Mouse (Mus musculus) forebrain, embryonic 12.5 days (tissue): ENCODE results near the gene Hectd2. TPM values are rescaled to one million over a fixed set of nuclear protein-coding genes. Genes with fewer than 3 reads are reported as not detected.

Experiments used
- ATAC-seq: fragments of 200-750 bp; cut with Nextera tagmentation; 2 replicates; pipeline ENCODE4 v1.8.0; 2017; ENCODE audit warnings: moderate TSS enrichment; ENCODE audit not compliant: low FRiP score
- H3K27ac ChIP-seq: fragments of 300-500 bp; sonication (generic); 2 replicates; pipeline ENCODE4 v1.5.1; 2016; ENCODE audit warnings: mild to moderate bottlenecking
- H3K27me3 ChIP-seq: fragments of 300-500 bp; sonication (generic); 2 replicates; pipeline ENCODE4 v1.6.1; 2016; ENCODE audit warnings: mild to moderate bottlenecking
- H3K36me3 ChIP-seq: fragments of 300-500 bp; sonication (generic); replicated peaks from 2 replicates; pipeline ENCODE4 v1.6.1; 2016; ENCODE audit warnings: mild to moderate bottlenecking
- H3K4me1 ChIP-seq: fragments of 300-500 bp; sonication (generic); 2 replicates; pipeline ENCODE4 v1.6.1; 2016
- H3K4me2 ChIP-seq: fragments of 300-500 bp; sonication (generic); 2 replicates; pipeline ENCODE4 v1.6.1; 2016; ENCODE audit warnings: mild to moderate bottlenecking, moderate library complexity
- H3K4me3 ChIP-seq: fragments of 300-500 bp; sonication (generic); replicated peaks from 2 replicates; pipeline ENCODE4 v1.5.1; 2016; ENCODE audit warnings: mild to moderate bottlenecking
- H3K9ac ChIP-seq: fragments of 300-500 bp; sonication (generic); 2 replicates; pipeline ENCODE4 v1.6.1; 2016; ENCODE audit warnings: mild to moderate bottlenecking
- H3K9me3 ChIP-seq: fragments of 300-500 bp; sonication (generic); 2 replicates; pipeline ENCODE4 v1.6.1; 2016
- WGBS: fragments of 180-500 bp; shearing (Covaris S2); methylation state at CpG from one replicate; pipeline ENCODE4 v1.1.7; 2016; 5-methylcytosine and 5-hydroxymethylcytosine counted together
- polyA plus RNA-seq: library from polyadenylated mRNA; unstranded; fragments of >200 nt; fragmentation: Nextera tagmentation; extraction: Ambion mirVana; gene quantifications from 2 replicates; pipeline ENCODE4 v1.2.1, GENCODE M21; 2016

The Hectd2 gene
- polyA plus RNA-seq, 1 experiment from 2014 or later: 11.5 TPM

DNA sequence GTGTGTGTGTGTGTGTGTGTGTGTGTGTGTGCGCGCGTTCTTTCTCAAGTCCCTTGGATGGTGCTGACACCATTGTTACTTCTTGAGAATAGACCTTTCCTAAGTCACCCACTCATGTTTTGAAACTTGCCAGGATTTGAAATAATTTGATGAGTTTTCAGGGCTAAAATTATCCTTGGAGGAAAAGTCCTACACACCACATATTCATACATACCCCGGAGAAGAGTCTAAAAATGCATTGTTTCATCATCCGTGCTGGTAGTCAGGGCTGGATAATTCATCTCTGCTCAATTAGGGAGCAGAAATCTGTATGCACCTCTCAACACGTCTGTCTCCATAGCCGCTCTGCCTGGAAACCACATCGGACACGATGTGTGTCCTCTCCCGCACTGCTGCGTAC is 17.5 kb upstream of the Hectd2 start:
- no peak for ATAC-seq
- Histone ChIP-seq H3K4me3 (no peak overlapping the region), H3K9me3 (no peaks in the 10 kb centered on the region), H3K27me3 (peaks cover 19% of the 10 kb centered on the region), H3K27ac (0 out of 2 replicates have a peak overlapping the region, but pooled peaks have one; percentile 26), H3K4me1 (peaks cover 29% of the 10 kb centered on the region), H3K9ac (no peak overlapping the region), H3K4me2 (no peak overlapping the region), H3K36me3 (no peaks in the 10 kb centered on the region)
- WGBS: 79% methylated on average over 11 of the region's 11 CpGs

DNA sequence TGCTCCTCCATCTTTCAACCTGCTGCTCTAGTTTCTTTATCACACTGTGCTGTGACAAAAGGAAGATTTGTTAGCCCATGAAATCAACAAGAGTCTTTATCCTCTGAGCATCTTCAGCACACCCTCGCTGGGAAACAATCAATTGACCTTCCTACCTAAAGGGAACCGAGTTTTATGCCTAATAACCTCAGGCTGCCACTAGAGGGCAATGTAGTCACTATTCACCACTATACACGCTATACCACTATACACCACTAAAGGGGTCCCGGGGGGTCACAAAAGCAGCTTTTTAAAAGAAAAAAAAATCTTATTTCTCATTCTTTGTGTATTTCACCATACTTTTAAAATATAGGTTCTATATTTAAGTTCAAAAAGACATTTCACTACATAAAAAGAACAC is 15.9 kb upstream of the Hectd2 start:
- Histone ChIP-seq H3K4me3 (no peak overlapping the region), H3K9me3 (no peaks in the 10 kb centered on the region), H3K27me3 (peaks cover 16% of the 10 kb centered on the region), H3K4me1 (peaks cover 29% of the 10 kb centered on the region), H3K36me3 (no peaks in the 10 kb centered on the region), H3K4me2 (no peak overlapping the region), H3K27ac (no peak overlapping the region), H3K9ac (no peak overlapping the region)
- 7% methylated on average over 4 of the region's 4 CpGs for WGBS
- ATAC-seq: no peak

DNA sequence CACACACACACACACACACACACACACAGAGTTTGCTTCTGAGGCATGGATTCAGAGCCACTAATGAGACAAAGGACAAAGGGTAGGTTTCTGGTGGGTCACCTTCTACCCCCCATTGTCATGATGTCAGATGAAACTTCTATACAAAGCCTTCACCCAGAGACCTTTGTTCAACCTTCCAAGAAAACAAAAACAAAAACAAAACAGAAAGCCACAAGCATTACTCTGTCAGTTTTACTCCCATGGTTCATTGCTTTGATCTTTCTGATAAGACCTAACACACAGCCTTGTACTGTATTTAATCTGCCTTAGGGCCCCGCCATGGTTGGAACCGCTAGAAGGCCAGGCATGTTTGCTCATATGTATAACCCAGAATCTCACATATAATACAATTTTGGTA is 15.1 kb upstream of the Hectd2 start:
- H3K9me3 ChIP-seq: no peaks in the 10 kb centered on the region
- 85% methylated on average over 2 of the region's 2 CpGs for WGBS
- no peak overlapping the region for H3K27ac ChIP-seq
- peaks cover 16% of the 10 kb centered on the region for H3K27me3 ChIP-seq
- no peak overlapping the region for H3K9ac ChIP-seq
- ATAC-seq: no peak
- H3K36me3 ChIP-seq: no peaks in the 10 kb centered on the region
- H3K4me2 ChIP-seq: no peak overlapping the region
- H3K4me3 ChIP-seq: no peak overlapping the region
- H3K4me1 ChIP-seq: peaks cover 21% of the 10 kb centered on the region

DNA sequence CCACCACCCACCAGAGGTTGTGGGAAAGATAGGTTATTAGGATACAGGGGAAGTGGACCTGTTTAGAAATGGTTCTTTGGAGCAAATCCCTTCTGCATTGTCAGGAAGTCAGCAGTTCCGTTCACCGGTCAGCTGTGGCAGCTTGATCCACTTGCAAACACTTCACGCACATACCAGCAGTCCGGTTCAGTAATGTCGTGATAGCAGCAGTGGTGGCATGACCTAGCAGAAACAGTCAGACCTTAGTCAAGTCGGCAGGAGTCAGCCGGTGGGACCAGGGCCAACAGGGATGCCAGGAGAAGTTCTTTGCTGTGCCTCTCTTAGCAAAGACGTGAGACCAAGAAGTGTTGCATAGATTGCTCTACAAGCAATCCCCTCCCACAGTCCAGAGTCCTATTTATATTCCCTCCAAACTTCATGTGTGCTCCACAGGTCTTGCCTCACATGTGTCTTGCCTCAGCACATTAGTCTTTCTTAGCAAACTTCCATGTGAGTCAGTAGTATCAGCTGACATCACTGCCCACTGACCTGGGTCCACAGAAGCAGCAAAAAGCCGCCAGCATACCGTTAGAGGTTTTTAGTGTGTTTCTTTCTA is 14.3 kb upstream of the Hectd2 start:
- no peaks in the 10 kb centered on the region for H3K9me3 ChIP-seq
- no peak overlapping the region for H3K27ac ChIP-seq
- H3K36me3 ChIP-seq: no peaks in the 10 kb centered on the region
- no peak overlapping the region for H3K4me3 ChIP-seq
- 86% methylated on average over 10 of the region's 10 CpGs for WGBS
- H3K4me2 ChIP-seq: no peak overlapping the region
- no peak overlapping the region for H3K9ac ChIP-seq
- peaks cover 14% of the 10 kb centered on the region for H3K4me1 ChIP-seq
- ATAC-seq: no peak
- peaks cover 16% of the 10 kb centered on the region for H3K27me3 ChIP-seq

DNA sequence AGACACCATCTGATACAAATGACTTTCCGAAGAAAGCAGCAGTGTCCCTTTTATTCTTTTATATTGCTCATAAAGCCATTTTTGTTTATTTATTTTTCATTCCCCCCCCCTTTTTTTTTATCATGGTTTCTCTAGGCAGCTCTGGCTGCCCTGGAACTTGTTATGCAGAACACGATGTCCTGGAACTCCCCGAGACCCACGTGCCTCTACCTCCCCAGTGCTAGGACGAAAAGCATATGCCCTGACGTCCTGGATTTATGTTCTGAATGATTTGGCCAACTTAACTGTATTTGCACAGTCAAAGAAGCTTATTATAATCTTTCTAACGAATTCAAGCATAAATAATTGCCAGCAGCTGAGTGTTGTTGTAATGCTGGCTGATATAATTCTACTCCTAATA is 13.7 kb upstream of the Hectd2 start:
- Histone ChIP-seq H3K4me3 (no peak overlapping the region), H3K9me3 (no peaks in the 10 kb centered on the region), H3K4me1 (peaks cover 7% of the 10 kb centered on the region), H3K27ac (no peak overlapping the region), H3K36me3 (no peaks in the 10 kb centered on the region), H3K4me2 (no peak overlapping the region), H3K9ac (no peak overlapping the region), H3K27me3 (peaks cover 16% of the 10 kb centered on the region)
- 76% methylated on average over 7 of the region's 7 CpGs for WGBS
- no peak for ATAC-seq

DNA sequence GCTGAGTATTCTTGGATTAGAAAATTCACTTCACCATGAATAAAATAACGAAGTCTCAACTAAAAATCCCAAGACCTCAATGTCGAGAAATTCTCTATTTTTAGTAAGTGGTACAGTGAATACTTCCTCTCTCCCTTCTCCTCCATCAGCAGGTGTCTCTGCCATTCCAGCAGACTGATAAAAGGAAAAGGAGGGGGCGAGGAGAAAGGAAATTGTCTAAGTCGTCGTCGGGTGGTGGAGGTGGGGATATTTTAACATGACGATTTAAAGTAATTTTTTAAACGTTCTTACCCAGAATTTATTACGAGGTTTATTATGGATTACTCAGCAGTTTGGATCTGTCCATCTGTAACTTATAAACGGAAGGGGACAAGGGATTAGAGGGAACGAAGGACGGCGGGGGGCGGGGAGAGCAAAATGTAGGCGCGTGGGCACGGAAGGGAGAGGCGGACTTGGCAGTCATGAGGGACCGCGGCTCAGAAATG is 836 bp upstream of the Hectd2 start:
- no peaks in the 10 kb centered on the region for H3K36me3 ChIP-seq
- H3K4me3 ChIP-seq: peak overlapping the region; percentile 68
- no peaks in the 10 kb centered on the region for H3K9me3 ChIP-seq
- peaks cover 14% of the 10 kb centered on the region for H3K27me3 ChIP-seq
- H3K27ac ChIP-seq: no peak overlapping the region
- ATAC-seq: no peak
- peak overlapping the region; percentile 70 for H3K9ac ChIP-seq
- peaks cover 3% of the 10 kb centered on the region; the same call in 1 of the 2 replicates for H3K4me1 ChIP-seq
- WGBS: 5% methylated on average over 20 of the region's 20 CpGs
- H3K4me2 ChIP-seq: peak overlapping the region; percentile 96

DNA sequence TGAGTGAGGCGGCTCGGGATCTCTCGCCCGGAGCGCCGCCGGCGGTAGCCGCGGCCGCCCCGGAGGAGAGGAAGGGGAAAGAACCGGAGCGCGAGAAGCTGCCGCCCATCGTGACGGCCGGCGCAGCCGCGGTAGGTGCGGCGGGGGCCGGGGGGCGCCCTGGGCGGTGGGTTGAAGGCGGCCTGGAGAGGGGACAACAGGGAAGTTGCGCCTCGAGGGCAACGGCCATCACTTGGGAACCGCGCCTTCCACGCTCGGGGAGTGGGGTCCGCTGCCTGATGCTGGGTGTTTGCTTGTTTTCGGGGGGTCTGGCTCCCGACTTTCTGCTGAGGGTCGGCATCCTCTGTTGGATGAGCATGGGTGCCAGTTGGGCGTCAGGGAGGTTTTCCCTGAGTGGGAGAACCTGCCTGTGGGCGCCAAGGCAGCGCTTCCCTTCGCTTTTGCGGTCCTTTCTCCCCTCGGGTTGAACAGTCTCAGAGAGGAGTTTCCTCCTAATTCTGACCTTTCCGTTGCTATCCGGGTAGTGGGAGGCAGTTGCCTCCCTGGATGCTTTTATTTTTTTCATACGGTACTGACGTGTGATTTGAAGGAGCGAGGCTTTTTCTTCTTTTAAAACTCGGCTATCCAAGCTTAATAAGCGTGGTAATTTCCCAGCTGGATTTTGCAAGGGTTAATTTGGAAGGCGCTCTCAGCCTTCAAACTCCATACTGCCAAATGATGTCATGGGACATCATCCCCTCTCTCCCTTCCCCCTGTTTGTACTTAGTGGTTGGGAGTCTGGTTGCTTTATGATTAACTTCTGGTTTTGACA is 551 bp downstream of the Hectd2 start:
- WGBS: under 1% methylated on average over 52 of the region's 53 CpGs
- Histone ChIP-seq H3K4me2 (peak overlapping the region; percentile 75), H3K4me1 (peaks cover 3% of the 10 kb centered on the region; the same call in 1 of the 2 replicates), H3K9ac (peak overlapping the region; percentile 80), H3K36me3 (no peaks in the 10 kb centered on the region), H3K27ac (peak overlapping the region; percentile 88), H3K9me3 (no peaks in the 10 kb centered on the region), H3K27me3 (peaks cover 11% of the 10 kb centered on the region), H3K4me3 (peak overlapping the region; percentile 68)
- peak; percentile 76 for ATAC-seq

DNA sequence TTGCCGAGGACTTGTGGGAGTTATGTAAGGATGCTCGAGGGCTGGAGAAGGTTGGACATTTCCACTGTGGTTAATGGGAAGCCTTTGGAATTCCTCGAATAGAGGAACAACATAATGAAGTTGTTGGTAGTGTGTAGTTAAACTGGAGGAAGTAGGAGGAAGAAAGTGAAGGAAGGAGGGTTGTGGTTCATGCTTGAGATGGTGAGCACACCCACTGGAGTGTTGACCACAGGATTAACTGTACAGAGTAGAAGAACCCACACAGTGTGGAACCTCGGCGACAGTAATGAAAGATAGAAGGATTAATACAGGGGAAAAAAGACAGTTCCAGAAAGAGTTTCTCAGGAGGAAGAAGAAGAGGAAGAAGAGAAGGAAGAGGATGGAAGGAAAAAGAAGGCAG is 4.9 kb downstream of the Hectd2 start:
- no peak for ATAC-seq
- no peak overlapping the region for H3K27ac ChIP-seq
- H3K4me3 ChIP-seq: no peak overlapping the region
- H3K27me3 ChIP-seq: no peaks in the 10 kb centered on the region
- no peaks in the 10 kb centered on the region for H3K9me3 ChIP-seq
- 80% methylated on average over 5 of the region's 5 CpGs for WGBS
- H3K9ac ChIP-seq: no peak overlapping the region
- H3K4me2 ChIP-seq: no peak overlapping the region
- peaks cover 5% of the 10 kb centered on the region for H3K4me1 ChIP-seq
- H3K36me3 ChIP-seq: no peaks in the 10 kb centered on the region

DNA sequence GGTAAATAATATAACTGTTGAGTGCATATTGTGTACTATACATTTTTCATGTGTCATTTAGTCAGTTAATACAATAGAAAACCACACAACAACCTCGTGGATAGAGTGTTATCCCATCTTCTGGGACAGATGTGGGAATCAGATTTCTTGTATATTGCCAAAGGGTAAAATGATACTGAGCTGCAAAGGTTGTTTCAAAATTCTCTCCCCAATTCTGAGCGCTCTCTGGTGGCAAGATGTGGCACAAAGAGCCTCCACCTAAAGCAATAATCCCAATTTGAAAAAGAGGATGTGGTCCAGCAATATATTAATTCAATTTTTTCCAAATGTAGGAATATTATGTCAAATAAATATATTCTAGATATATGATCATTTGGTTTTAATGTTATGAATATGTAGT is 5.7 kb downstream of the Hectd2 start:
- no peaks in the 10 kb centered on the region for H3K36me3 ChIP-seq
- no peak overlapping the region for H3K4me3 ChIP-seq
- no peak for ATAC-seq
- no peak overlapping the region for H3K9ac ChIP-seq
- WGBS: 27% methylated on average over 2 of the region's 2 CpGs
- H3K27me3 ChIP-seq: no peaks in the 10 kb centered on the region
- no peaks in the 10 kb centered on the region for H3K9me3 ChIP-seq
- no peak overlapping the region for H3K27ac ChIP-seq
- H3K4me2 ChIP-seq: no peak overlapping the region
- H3K4me1 ChIP-seq: peaks cover 8% of the 10 kb centered on the region

DNA sequence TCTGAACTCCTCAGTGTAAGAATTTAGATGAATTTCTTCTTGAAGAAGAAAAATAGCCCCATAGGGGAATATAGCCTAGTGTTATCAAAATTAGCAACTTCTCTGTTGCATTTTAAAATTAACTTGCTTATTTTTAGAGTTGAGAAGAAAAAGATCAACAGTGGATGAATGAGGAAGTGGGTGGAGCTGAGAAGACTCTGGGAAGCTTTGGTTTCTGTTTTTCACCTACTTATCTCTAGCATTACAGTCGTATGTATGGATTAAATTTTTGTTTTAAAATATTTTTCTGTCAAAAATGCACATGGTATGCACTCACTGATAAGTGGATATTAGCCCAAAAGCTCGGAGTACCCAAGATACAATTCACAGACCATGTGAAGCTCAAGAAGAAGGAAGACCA is 6.7 kb downstream of the Hectd2 start:
- no peak for ATAC-seq
- H3K27ac ChIP-seq: no peak overlapping the region
- WGBS: 72% methylated on average over 2 of the region's 2 CpGs

DNA sequence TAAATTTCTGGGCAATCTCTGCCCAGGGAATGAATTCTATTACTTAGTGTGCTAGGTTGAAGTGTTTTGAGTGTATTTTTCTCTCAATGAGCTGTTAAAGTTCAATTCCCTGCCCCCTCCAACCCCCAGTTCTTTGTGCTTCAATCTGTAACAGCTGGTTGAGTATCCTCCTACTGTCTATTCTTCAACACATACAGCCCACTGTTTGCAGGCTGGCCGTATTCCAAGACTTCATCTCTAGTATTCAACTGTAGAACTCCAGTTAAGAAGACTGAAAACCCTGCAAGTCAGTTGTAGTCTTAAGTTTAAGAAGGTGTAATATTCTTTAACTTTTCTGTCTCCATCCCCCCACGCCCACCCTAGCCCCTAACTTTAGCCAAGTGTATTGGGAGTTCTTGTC is 10.0 kb downstream of the Hectd2 start:
- no peaks in the 10 kb centered on the region for H3K27me3 ChIP-seq
- WGBS: 66% methylated on average over 2 of the region's 2 CpGs
- no peaks in the 10 kb centered on the region for H3K9me3 ChIP-seq
- H3K4me3 ChIP-seq: no peak overlapping the region
- H3K4me2 ChIP-seq: no peak overlapping the region
- H3K36me3 ChIP-seq: no peaks in the 10 kb centered on the region
- peaks cover 4% of the 10 kb centered on the region for H3K4me1 ChIP-seq
- ATAC-seq: no peak
- H3K9ac ChIP-seq: no peak overlapping the region
- no peak overlapping the region for H3K27ac ChIP-seq

More for the DNA sequence above, 6.7 kb downstream of the Hectd2 start:
- H3K9ac ChIP-seq: no peak overlapping the region
- no peaks in the 10 kb centered on the region for H3K9me3 ChIP-seq
- no peaks in the 10 kb centered on the region for H3K36me3 ChIP-seq
- no peak overlapping the region for H3K4me3 ChIP-seq
- H3K27me3 ChIP-seq: no peaks in the 10 kb centered on the region
- no peak overlapping the region for H3K4me2 ChIP-seq
- H3K4me1 ChIP-seq: peaks cover 4% of the 10 kb centered on the region

DNA sequence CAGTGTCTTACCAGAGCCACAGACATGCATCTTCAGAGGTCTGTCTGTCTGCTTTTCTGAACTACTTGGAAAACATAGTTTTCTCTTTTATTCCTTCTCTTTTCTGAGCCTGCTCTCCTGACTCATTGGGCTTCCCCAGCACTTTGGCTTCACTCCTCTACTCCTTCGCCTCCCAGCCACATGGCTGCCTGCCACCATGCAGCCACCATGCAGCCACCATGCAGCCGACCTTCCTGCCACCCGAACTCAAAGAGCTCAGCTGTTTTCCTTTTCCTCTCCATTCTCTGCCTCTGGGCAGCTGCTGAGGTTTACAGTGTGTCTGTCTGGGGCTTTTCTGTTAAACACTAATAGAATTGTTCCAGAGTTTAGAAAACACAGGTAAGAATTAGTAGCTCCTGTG is 19.5 kb downstream of the Hectd2 start:
- Histone ChIP-seq H3K9me3 (no peaks in the 10 kb centered on the region), H3K9ac (no peak overlapping the region), H3K4me3 (no peak overlapping the region), H3K4me2 (no peak overlapping the region), H3K27me3 (no peaks in the 10 kb centered on the region), H3K36me3 (peaks cover 5% of the 10 kb centered on the region; the same call in 1 of the 2 replicates), H3K4me1 (no peaks in the 10 kb centered on the region), H3K27ac (no peak overlapping the region)
- no peak for ATAC-seq
- WGBS: 64% methylated on average over 3 of the region's 3 CpGs

DNA sequence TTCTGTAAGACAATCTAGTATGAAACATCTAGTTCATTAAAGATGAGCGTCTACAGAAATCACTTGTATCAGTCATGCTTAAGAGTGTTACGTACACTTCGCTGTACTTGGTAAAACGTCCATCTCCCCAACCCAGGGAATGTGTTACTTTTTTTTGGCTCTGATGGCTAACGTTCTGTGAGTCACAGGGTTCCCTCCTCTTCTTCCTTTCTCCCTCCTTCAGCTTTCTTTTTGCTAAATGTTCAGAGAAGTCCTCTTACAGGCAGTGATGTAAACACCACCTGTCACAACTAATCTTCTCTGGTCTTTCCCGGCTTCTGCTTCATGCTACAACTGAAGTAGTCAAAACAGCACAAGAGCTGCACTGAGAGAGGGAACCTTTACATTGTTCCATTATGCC is 20.7 kb downstream of the Hectd2 start:
- ATAC-seq: no peak
- no peaks in the 10 kb centered on the region for H3K9me3 ChIP-seq

More for the DNA sequence above, 20.7 kb downstream of the Hectd2 start:
- Histone ChIP-seq H3K4me1 (no peaks in the 10 kb centered on the region), H3K36me3 (peaks cover 5% of the 10 kb centered on the region; the same call in 1 of the 2 replicates), H3K9ac (no peak overlapping the region), H3K4me3 (no peak overlapping the region), H3K27me3 (no peaks in the 10 kb centered on the region), H3K4me2 (no peak overlapping the region), H3K27ac (no peak overlapping the region)
- WGBS: 87% methylated on average over 6 of the region's 6 CpGs
